Mouse (Mus musculus): Measurements from ENCODE around the gene Kmt5c.

GRCm38 (mm10) chr7:4724359-4724758 lies 15.6 kb upstream of the Kmt5c start:
- TF ChIP-seq POLR2A (IDR thresholded peaks at IDR 0.05; ENCODE audit: low read depth, low read length) (no peak), CTCF (IDR thresholded peaks at IDR 0.05; ENCODE audit: borderline replicate concordance, insufficient read depth, low read length) (no peak)

All from embryonic fibroblast, embryonic 13.5 days (primary cell).